Mouse (Mus musculus) stomach, embryonic 15.5 days (tissue): ENCODE data around the gene Samd11. TPM values are rescaled to one million over a fixed set of nuclear protein-coding genes. Genes with fewer than 3 reads are reported as not detected.

Source experiments
- microRNA-seq: library from miRNA; unstranded; fragments of <30 nt; microRNA quantifications from one replicate; pipeline ENCODE4, GENCODE M21; 2016
- polyA plus RNA-seq: library from polyadenylated mRNA; unstranded; fragments of >200 nt; fragmentation: Nextera tagmentation; extraction: Ambion mirVana; gene quantifications from 2 replicates; pipeline ENCODE4 v1.2.1, GENCODE M21; 2015

Samd11 gene
- polyA plus RNA-seq, 1 experiment from 2014 or later = 3.1 TPM

Small RNA genes within 50 kb of the gene (microRNA-seq; reads per million reads assigned to microRNA genes)
- 1.9 reads per million, percentile 2 among the genes with 10 or more reads in this experiment for gene Mir7658

Other genes starting within 250 kb of the Samd11 start
- gene Tnfrsf4, start 241.8 kb downstream of the Samd11 start, polyA plus RNA-seq = 0.64 and 1.1 TPM in 2 replicates
- gene Tnfrsf18, start 229.5 kb downstream of the Samd11 start, polyA plus RNA-seq = 2.3 and 2.5 TPM in 2 replicates
- gene Ttll10, start 196.2 kb downstream of the Samd11 start, polyA plus RNA-seq = 4.1 and 5.0 TPM in 2 replicates
- gene 9430015G10Rik, start 145.7 kb downstream of the Samd11 start, polyA plus RNA-seq = 27.3 and 29.9 TPM in 2 replicates
- gene Rnf223, start 125.1 kb downstream of the Samd11 start, polyA plus RNA-seq = 0.39 and 0.44 TPM in 2 replicates
- 61.7 and 67.8 TPM in 2 replicates for gene Agrn, start 58.2 kb downstream of the Samd11 start, polyA plus RNA-seq
- gene Isg15, start 54.8 kb downstream of the Samd11 start, polyA plus RNA-seq = 3.2 and 4.8 TPM in 2 replicates
- gene AW011738, start 52.4 kb downstream of the Samd11 start, polyA plus RNA-seq = 3.0 TPM in 2 replicates
- gene Perm1, start 39.8 kb downstream of the Samd11 start, polyA plus RNA-seq = 0.61 and 0.99 TPM in 2 replicates
- gene Plekhn1, start 20.8 kb downstream of the Samd11 start, polyA plus RNA-seq = 20.0 and 22.1 TPM in 2 replicates
- gene Noc2l, start 19.6 kb downstream of the Samd11 start, polyA plus RNA-seq = 72.0 and 75.3 TPM in 2 replicates
- not detected in 2 replicates for gene Vmn2r-ps159, start 75.4 kb upstream of the Samd11 start, polyA plus RNA-seq